Mouse (Mus musculus) lung, postnatal 0 days (tissue): ENCODE measurements around the gene Fbxl12.

ENCODE experiments used
- CTCF ChIP-seq: IDR thresholded peaks from 2 replicates; pipeline ENCODE4 v1.5.1; 2016; ENCODE audit warnings: antibody characterized with exemption, mild to moderate bottlenecking
- EP300 ChIP-seq: IDR thresholded peaks from 2 replicates; pipeline ENCODE4 v1.6.1; 2016; ENCODE audit warnings: antibody characterized with exemption, mild to moderate bottlenecking, control low read depth

DNA sequence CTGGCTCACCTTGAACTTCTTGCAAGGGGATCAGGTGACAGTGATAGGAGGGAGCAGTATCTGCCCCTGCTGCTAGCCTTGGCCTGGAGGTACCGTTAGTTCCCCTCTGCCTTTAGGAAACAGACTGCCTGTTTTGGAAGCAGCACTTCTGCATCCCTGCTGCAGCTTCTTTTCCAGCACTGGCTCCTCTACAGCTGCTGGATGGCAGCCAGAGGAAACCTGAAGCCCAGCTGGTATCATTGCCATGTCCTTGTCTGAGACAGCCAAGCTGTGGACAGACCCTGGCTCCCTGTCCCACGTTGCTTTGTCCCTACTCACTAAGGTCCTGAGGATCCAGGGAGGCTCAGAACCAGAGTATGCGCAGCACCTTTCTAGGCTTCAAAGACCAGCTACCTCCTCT, 13.0 kb upstream of the Fbxl12 start:
- TF ChIP-seq CTCF (no peak), EP300 (no peak)
